Mouse (Mus musculus): ENCODE results near the gene Tut1. TPM values are rescaled to one million over a fixed set of nuclear protein-coding genes. Genes with fewer than 3 reads are reported as not detected.

The Tut1 gene
- polyA plus RNA-seq (2012; rRNA removed) = 8.7 and 9.0 TPM in 2 replicates

DNA sequence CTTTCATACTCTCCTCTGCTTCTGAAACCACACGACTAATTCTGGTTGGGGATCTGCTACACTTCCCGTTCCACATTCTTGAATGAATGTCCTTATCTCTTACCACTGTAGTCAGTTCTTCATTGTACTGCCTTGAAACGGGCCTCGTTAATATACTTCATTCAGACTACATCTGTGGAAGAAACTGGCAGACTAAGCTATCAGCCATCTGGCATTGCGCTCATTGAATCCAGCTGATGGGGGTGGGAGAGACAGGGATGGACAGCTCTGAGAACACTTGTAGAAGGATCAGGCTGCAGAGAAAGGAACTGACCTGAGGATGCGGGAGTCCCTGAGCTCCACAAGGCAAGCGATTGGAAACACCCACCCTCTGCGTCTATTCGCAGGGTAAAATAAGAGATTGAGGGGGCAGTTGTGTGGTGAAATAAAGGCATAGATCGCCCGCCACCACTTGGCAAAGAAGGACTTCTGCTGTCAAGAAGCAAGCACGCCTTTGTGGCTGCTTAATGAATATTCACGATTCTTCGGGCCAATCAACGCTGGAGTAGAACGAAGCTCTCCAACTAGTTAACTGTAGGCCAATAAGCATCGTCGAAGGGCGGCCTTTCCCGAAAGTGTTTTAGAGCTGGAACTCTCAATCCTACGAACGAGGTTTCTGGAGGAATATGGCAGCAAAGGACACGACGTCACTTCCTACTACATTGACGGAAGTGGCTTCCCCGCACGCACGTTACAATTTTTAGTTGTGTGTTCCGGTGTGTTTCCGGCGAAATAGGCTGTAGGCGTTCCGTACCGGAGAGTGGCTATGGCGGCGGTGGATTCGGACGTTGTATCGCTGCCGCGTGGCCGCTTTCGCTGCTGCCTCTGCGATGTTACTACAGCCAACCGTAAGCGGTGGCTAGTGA is at the start of gene Tut1:
Gene Tut1, plus strand, starts transcription at position 713 of the 905 bp plus-strand sequence.

GRCm38 (mm10) chr19:8920073-8920736 is 33.4 kb upstream of the Tut1 start, which contains the start of gene B3gat3:
TSS of gene B3gat3 (plus strand) at chr19:8920374.

DNA sequence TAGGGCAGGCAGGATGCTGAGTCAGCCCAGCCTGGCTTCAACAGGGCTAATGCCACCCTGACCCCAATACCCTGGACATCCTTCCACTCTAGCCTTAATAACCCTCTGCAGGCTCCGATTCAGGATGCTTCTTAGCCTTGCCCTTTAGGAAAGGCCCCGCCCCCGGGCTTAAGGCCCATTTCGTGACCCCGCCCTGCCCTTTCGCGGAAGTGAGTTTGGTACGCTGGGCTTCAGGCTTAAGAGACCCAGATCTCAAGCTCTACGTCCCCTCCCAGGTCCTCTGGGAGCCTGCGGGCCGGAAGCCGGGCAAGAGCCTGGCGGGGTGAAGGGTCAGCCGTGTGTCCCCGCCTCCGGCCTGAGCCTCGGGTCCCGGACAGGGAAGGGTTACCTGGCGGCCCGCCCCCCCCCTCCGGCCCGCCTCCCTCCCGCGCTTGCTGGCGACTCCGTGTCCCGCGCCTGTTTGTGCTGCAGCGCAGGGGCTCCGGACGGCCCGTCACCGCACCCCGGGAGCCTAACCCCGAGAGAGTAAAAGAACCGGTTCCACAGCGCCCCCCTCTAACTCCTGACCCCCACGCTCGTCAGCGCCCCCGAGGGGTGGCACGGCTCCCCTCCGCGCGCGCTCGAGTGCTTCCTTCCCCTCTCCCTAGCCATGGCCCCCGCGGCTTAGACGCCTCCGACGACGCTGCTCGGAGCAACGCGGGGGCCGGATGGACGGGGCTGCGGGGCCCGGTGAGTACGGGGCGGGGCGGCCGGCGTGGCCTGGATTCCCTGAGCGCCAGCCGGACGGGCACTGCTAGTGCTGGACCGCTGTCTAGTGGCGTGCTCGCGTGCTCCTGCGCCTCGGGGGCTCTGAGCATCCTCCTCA is 24.2 kb upstream of the Tut1 start, which contains the start of the genes Rom1 and Eml3:
Gene Rom1, minus strand, starts transcription at position 133 of the 865 bp plus-strand sequence.
Gene Eml3, plus strand, starts transcription at position 329 of the 865 bp plus-strand sequence.

DNA sequence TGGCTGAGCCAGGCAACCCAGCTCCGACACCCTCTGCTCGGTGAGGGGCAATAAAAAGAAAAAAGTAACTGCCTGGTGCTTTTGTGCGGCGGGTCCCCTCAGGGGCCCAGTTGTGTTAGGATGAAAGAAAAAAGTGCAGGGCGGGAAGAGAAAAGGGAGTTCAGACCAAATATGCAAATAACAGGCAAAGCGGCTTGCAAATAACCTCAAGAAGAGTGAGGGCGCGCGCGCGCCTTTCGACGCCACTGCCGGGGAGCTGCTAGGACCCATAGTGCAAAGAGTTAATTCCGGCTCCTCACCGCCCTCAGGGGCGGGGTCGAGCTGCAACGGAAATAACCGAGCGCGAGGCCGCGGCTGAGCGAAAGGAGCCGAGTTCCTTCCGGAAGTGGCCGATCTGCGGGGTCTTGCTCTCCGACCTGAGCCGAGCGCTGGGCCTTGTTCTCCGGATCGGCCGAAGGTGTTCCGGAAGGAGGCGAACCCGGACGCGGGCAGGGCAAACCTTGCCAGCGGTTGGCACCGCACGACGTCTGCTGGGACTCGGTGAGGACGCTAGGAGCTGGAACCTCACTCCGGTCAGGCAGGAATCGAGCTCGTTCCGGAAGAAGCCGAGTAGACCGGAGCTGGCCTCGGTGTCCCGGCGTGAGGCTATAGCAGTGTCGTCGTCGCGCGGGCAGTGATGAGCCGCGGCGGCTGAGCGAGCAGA is 12.0 kb upstream of the Tut1 start, which contains the start of gene Mta2:
Gene Mta2, plus strand, starts transcription at position 361 of the 703 bp plus-strand sequence.

GRCm38 (mm10) chr19:8966590-8967372 is 13.1 kb downstream of the Tut1 start, which contains the start of gene Eef1g:
TSS of gene Eef1g (plus strand) at chr19:8967041.

GRCm38 (mm10) chr19:8989066-8989566 is 35.5 kb downstream of the Tut1 start, which contains the start of gene Ahnak:
TSS of gene Ahnak (plus strand) at chr19:8989284.

Other genes starting within 250 kb of the Tut1 start
- gene Slc3a2, start 230.5 kb upstream of the Tut1 start, polyA plus RNA-seq (2012; rRNA removed) = 69.0 and 73.7 TPM in 2 replicates
- gene Wdr74, start 218.0 kb upstream of the Tut1 start, polyA plus RNA-seq (2012; rRNA removed) = 23.6 and 26.8 TPM in 2 replicates
- gene 1700092M07Rik, start 213.1 kb upstream of the Tut1 start, polyA plus RNA-seq (2012; rRNA removed) = 0.14 and 0.22 TPM in 2 replicates
- gene Stx5a, start 212.4 kb upstream of the Tut1 start, polyA plus RNA-seq (2012; rRNA removed) = 42.5 and 43.8 TPM in 2 replicates
- 66.5 and 71.8 TPM in 2 replicates for gene Nxf1, start 196.8 kb upstream of the Tut1 start, polyA plus RNA-seq (2012; rRNA removed)
- 50.0 and 53.2 TPM in 2 replicates for gene Tmem223, start 182.9 kb upstream of the Tut1 start, polyA plus RNA-seq (2012; rRNA removed)
- 55.2 and 62.8 TPM in 2 replicates for gene Tmem179b, start 179.4 kb upstream of the Tut1 start, polyA plus RNA-seq (2012; rRNA removed)
- 6.0 and 6.1 TPM in 2 replicates for gene Taf6l, start 167.4 kb upstream of the Tut1 start, polyA plus RNA-seq (2012; rRNA removed)
- gene Polr2g, start 155.3 kb upstream of the Tut1 start, polyA plus RNA-seq (2012; rRNA removed) = 50.2 and 51.9 TPM in 2 replicates
- 0.63 and 0.78 TPM in 2 replicates for gene Zbtb3, start 151.3 kb upstream of the Tut1 start, polyA plus RNA-seq (2012; rRNA removed)
- 12.9 and 13.3 TPM in 2 replicates for gene Ttc9c, start 134.5 kb upstream of the Tut1 start, polyA plus RNA-seq (2012; rRNA removed)
- gene Hnrnpul2, start 133.8 kb upstream of the Tut1 start, polyA plus RNA-seq (2012; rRNA removed) = 26.5 and 29.8 TPM in 2 replicates
- 0.14 and 0.93 TPM in 2 replicates for gene AC129217.1, start 124.1 kb upstream of the Tut1 start, polyA plus RNA-seq (2012; rRNA removed)
- gene Bscl2, start 116.4 kb upstream of the Tut1 start, polyA plus RNA-seq (2012; rRNA removed) = 18.0 and 18.1 TPM in 2 replicates
- gene Gng3, start 114.7 kb upstream of the Tut1 start, polyA plus RNA-seq (2012; rRNA removed) = 0.04 and 0.06 TPM in 2 replicates
- 0.22 and 0.23 TPM in 2 replicates for gene Lrrn4cl, start 103.1 kb upstream of the Tut1 start, polyA plus RNA-seq (2012; rRNA removed)
- gene Ubxn1, start 82.4 kb upstream of the Tut1 start, polyA plus RNA-seq (2012; rRNA removed) = 63.3 and 71.1 TPM in 2 replicates
- gene Uqcc3, start 72.9 kb upstream of the Tut1 start, polyA plus RNA-seq (2012; rRNA removed) = 27.3 and 30.3 TPM in 2 replicates
- 2.1 and 2.2 TPM in 2 replicates for gene Lbhd1, start 70.1 kb upstream of the Tut1 start, polyA plus RNA-seq (2012; rRNA removed)
- not detected in 2 replicates for gene Gm49403, start 69.9 kb upstream of the Tut1 start, polyA plus RNA-seq (2012; rRNA removed)
- 30.7 and 31.4 TPM in 2 replicates for gene 1810009A15Rik, start 65.0 kb upstream of the Tut1 start, polyA plus RNA-seq (2012; rRNA removed)
- not detected in 2 replicates for gene Gm49416, start 64.9 kb upstream of the Tut1 start, polyA plus RNA-seq (2012; rRNA removed)
- gene Ints5, start 60.8 kb upstream of the Tut1 start, polyA plus RNA-seq (2012; rRNA removed) = 8.9 and 9.1 TPM in 2 replicates
- gene Ganab, start 55.8 kb upstream of the Tut1 start, polyA plus RNA-seq (2012; rRNA removed) = 72.8 and 81.9 TPM in 2 replicates
- 32.9 and 35.2 TPM in 2 replicates for gene B3gat3, start 33.5 kb upstream of the Tut1 start, polyA plus RNA-seq (2012; rRNA removed)
- gene Rom1, start 24.5 kb upstream of the Tut1 start, polyA plus RNA-seq (2012; rRNA removed) = 1.9 and 2.0 TPM in 2 replicates
- gene Eml3, start 24.3 kb upstream of the Tut1 start, polyA plus RNA-seq (2012; rRNA removed) = 9.6 and 11.4 TPM in 2 replicates
- 17.0 and 17.4 TPM in 2 replicates for gene Mta2, start 12.0 kb upstream of the Tut1 start, polyA plus RNA-seq (2012; rRNA removed)
- 149 and 173 TPM in 2 replicates for gene Eef1g, start 13.2 kb downstream of the Tut1 start, polyA plus RNA-seq (2012; rRNA removed)
- 2.0 TPM in 2 replicates for gene Ahnak, start 35.4 kb downstream of the Tut1 start, polyA plus RNA-seq (2012; rRNA removed)
- not detected in 2 replicates for gene Scgb1a1, start 134.1 kb downstream of the Tut1 start, polyA plus RNA-seq (2012; rRNA removed)
- 1.9 TPM in 2 replicates for gene Asrgl1, start 181.8 kb downstream of the Tut1 start, polyA plus RNA-seq (2012; rRNA removed)

Measured in liver, embryonic 18 days (tissue).